Mouse (Mus musculus) E14TG2a.4 (cell line): ENCODE results near the gene Sntg2.

Experiments
- H3K27me3 ChIP-seq: 2 replicates; pipeline ENCODE4 v1.6.1; 2014; ENCODE audit warnings: low read length, control low read depth; ENCODE audit not compliant: insufficient read depth
- H3K36me3 ChIP-seq: 2 replicates; pipeline ENCODE4 v1.6.1; 2014; ENCODE audit warnings: low read length, control low read depth; ENCODE audit not compliant: insufficient read depth
- H3K4me1 ChIP-seq: replicated peaks from 2 replicates; pipeline ENCODE4 v1.6.1; 2014; ENCODE audit warnings: low read depth, low read length, control low read depth
- H3K4me3 ChIP-seq: replicated peaks from 2 replicates; pipeline ENCODE4 v1.5.1; 2014; ENCODE audit warnings: mild to moderate bottlenecking, low read length
- H3K9me3 ChIP-seq: 2 replicates; pipeline ENCODE4 v1.6.1; 2014; ENCODE audit warnings: low read length, control low read depth
- CTCF ChIP-seq: conservative IDR thresholded peaks from 2 replicates; pipeline ENCODE4 v1.5.1; 2014; ENCODE audit warnings: low read length
- NANOG ChIP-seq: IDR thresholded peaks from 2 replicates; pipeline ENCODE4 v1.6.1; 2014; ENCODE audit warnings: borderline replicate concordance, low read length, mixed read lengths
- POU5F1 ChIP-seq: IDR thresholded peaks from 2 replicates; pipeline ENCODE4 v1.6.1; 2014; ENCODE audit warnings: low read length, borderline replicate concordance

Sntg2 gene

DNA sequence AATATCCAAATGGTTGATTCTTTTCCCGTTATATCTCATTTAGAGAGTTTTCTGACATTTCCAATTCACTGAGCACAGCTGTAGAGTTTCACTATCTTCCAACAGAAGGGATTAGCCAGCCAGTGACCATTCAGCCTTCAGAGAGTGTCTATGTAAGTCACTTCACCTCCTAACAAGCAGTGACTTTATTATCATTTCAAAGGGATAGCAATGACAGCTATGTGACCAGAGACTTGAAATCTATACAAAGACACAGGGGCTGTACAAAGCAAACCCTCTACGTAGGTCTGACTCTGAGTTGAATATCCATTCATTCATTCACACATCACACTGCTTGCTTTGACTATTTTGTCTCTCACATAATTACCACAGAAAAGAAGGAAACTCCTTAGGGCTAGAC is 138.2 kb downstream of the Sntg2 start:
- Histone ChIP-seq H3K4me3 (no peak overlapping the region), H3K36me3 (no peaks in the 10 kb centered on the region), H3K4me1 (no peaks in the 10 kb centered on the region), H3K9me3 (no peaks in the 10 kb centered on the region), H3K27me3 (no peaks in the 10 kb centered on the region)
- no peak for TF ChIP-seq CTCF
- TF ChIP-seq NANOG = no peak
- TF ChIP-seq POU5F1 = no peak

DNA sequence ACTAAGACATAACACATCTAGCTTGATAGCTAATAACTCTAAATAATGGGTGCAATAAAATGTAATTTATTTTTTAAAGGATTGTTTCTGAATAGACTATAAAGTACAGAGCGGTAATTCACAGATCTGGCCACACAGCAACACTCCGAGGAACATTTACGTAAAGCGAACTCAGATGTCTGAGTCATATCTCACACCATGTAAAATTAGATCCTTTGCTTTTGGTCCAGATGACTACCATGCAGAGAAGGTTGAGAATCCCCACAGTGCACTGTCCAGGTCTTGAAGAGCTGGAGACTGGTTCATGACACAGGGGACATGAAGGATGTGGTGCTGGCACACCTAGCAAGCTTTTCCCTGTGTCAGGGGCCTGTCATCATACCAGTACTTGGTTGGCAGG is 145.2 kb downstream of the Sntg2 start:
- Histone ChIP-seq H3K4me1 (no peaks in the 10 kb centered on the region), H3K9me3 (no peaks in the 10 kb centered on the region), H3K27me3 (no peaks in the 10 kb centered on the region), H3K4me3 (no peak overlapping the region), H3K36me3 (no peaks in the 10 kb centered on the region)
- no peak for TF ChIP-seq POU5F1

GRCm38 (mm10) chr12:30226247-30226646 is 146.9 kb downstream of the Sntg2 start:
- H3K36me3 ChIP-seq = no peaks in the 10 kb centered on the region
- H3K4me1 ChIP-seq = no peaks in the 10 kb centered on the region

DNA sequence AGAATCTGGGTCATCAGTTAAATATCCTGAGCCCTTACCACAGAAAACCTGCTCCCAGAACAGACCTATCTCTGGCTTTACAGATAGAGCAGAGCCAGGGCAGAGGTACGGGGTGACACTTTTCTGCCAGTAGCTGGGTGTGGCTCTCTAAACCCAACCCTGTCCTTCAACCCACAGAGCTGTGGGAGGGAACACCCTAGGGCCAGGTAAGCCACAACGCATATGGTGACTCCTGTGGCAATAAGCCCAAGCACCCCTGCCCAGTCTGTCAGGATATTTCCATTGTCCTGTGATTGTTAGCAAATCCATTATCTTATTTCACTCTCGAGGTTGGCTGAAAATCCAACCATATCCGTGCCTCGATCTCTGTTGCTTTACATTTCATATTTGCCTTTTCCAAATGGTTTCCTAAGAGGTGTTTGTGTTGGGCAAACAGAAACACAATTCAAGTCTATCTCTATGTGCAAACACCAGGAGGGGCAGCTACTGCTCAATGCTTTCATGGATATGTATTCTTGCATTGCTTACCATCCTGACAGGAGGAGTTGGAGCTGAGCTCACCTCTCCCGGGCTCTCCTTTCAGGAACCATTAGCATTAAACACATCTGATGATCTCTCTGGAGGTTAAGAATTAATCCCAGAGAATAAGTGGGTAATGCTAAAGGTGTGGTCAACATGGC is 156.3 kb downstream of the Sntg2 start:
- no peaks in the 10 kb centered on the region for H3K9me3 ChIP-seq
- no peaks in the 10 kb centered on the region for H3K4me1 ChIP-seq
- no peaks in the 10 kb centered on the region for H3K36me3 ChIP-seq
- H3K4me3 ChIP-seq = no peak overlapping the region
- TF ChIP-seq NANOG (no peak), CTCF (no peak), POU5F1 (no peak)
- no peaks in the 10 kb centered on the region for H3K27me3 ChIP-seq

More at GRCm38 (mm10) chr12:30226247-30226646, 146.9 kb downstream of the Sntg2 start:
- no peak overlapping the region for H3K4me3 ChIP-seq
- no peaks in the 10 kb centered on the region for H3K27me3 ChIP-seq
- TF ChIP-seq POU5F1 = no peak
- no peak for TF ChIP-seq CTCF
- TF ChIP-seq NANOG = no peak
- H3K9me3 ChIP-seq = no peaks in the 10 kb centered on the region

DNA sequence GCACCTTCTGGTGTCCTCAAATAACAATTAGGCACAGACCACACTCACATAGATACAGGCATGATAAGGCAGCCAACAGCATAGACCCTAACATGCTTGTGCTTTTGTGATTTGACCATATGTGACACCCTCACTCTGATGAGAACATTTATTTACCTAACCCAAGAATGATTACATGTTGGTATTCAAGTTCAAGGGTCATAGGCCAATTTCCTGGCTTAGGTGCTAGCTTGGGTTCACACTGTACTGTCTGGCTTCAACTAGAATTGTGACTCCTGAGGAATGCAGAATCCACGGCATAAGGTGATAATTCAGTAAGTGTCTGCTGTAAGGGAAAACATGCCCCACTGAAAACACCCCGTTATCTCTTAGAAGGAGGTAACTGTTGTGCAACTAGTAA is 158.4 kb downstream of the Sntg2 start:
- H3K9me3 ChIP-seq = no peaks in the 10 kb centered on the region
- TF ChIP-seq POU5F1 = no peak
- TF ChIP-seq NANOG = no peak
- no peak for TF ChIP-seq CTCF
- no peaks in the 10 kb centered on the region for H3K4me1 ChIP-seq
- H3K4me3 ChIP-seq = no peak overlapping the region
- H3K36me3 ChIP-seq = no peaks in the 10 kb centered on the region
- H3K27me3 ChIP-seq = no peaks in the 10 kb centered on the region

GRCm38 (mm10) chr12:30210388-30210787 is 162.8 kb downstream of the Sntg2 start:
- no peaks in the 10 kb centered on the region for H3K4me1 ChIP-seq
- TF ChIP-seq CTCF = no peak
- no peak for TF ChIP-seq NANOG
- TF ChIP-seq POU5F1 = no peak
- no peaks in the 10 kb centered on the region for H3K36me3 ChIP-seq
- H3K4me3 ChIP-seq = no peak overlapping the region
- no peaks in the 10 kb centered on the region for H3K9me3 ChIP-seq
- no peaks in the 10 kb centered on the region for H3K27me3 ChIP-seq

DNA sequence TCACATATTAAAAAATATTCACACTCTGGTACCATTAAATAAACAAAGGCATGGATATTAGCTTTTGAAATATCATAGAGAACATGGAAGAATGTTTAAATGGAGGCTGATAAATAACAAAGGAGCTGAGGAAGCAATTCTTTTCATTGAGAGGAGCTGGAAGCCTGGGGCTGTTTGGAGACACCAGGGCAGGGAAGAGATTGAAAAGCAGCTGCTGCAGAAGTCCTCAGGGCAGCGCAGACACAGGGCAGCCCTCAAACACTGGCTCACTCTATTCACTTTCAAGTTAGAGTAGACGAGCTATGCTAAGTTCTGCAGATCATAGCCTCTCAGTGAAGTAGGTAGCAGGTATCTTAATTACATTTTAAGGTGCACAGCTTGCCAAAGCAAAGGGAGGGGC is 164.6 kb downstream of the Sntg2 start:
- Histone ChIP-seq H3K4me1 (no peaks in the 10 kb centered on the region), H3K27me3 (no peaks in the 10 kb centered on the region), H3K9me3 (no peaks in the 10 kb centered on the region), H3K36me3 (no peaks in the 10 kb centered on the region), H3K4me3 (no peak overlapping the region)
- TF ChIP-seq CTCF (no peak), POU5F1 (no peak), NANOG (no peak)

DNA sequence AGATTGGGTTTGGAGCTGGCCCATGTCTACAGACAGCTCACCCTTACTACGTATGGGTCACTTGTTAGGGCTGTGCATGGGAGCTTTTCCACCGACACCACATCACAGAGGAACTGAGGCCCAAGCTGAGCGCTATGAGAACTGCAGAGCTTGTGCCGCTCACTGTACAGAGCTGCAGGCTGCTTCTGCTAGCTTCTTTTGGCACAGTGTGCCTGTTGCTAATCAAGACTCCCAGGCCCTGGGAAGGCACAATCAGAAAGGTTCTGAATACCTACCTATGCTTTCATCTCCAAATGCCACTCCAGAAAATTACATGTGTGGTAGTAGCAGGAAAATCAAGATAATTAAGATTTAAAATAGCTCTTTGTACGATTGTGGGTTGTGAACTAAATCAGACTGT is 165.1 kb downstream of the Sntg2 start:
- H3K27me3 ChIP-seq = no peaks in the 10 kb centered on the region
- H3K4me1 ChIP-seq = no peaks in the 10 kb centered on the region
- TF ChIP-seq CTCF = no peak
- no peak for TF ChIP-seq NANOG
- no peak for TF ChIP-seq POU5F1
- H3K4me3 ChIP-seq = no peak overlapping the region
- no peaks in the 10 kb centered on the region for H3K36me3 ChIP-seq
- no peaks in the 10 kb centered on the region for H3K9me3 ChIP-seq

DNA sequence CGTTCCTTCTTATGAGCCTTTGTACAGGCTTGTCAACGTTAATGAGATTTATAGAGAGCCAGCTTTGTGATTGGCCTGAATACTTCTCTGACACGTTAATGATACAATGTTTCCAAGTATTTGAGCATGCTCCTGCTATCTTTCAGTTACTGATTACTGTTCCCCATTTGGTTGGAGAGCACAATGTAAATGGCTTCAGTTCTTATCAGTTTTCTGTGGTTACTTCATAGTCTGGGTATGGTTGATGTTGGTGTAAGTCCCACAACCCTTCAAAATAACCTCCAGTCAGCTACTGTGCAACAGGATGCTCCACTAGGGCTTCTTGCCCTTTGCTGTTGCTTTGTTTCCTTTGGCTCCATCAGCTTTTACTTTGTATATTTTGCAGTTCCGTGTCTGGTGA is 168.7 kb downstream of the Sntg2 start:
- no peaks in the 10 kb centered on the region for H3K36me3 ChIP-seq
- no peaks in the 10 kb centered on the region for H3K27me3 ChIP-seq
- no peak overlapping the region for H3K4me3 ChIP-seq
- H3K9me3 ChIP-seq = no peaks in the 10 kb centered on the region
- H3K4me1 ChIP-seq = no peaks in the 10 kb centered on the region
- no peak for TF ChIP-seq CTCF
- no peak for TF ChIP-seq POU5F1
- TF ChIP-seq NANOG = no peak
